Mouse (Mus musculus) hindbrain, postnatal 0 days (tissue): ENCODE results near the gene Rin2. TPM values are rescaled to one million over a fixed set of nuclear protein-coding genes. Genes with fewer than 3 reads are reported as not detected.

Source experiments
- ATAC-seq: fragments of 200-750 bp; cut with Nextera tagmentation; 2 replicates; pipeline ENCODE4 v1.8.0; 2017; ENCODE audit warnings: mild to moderate bottlenecking, moderate TSS enrichment, moderate library complexity
- DNase-seq: peaks from one replicate; pipeline ENCODE4 v3.0.0-alpha.2; 2015; ENCODE audit warnings: low spot score
- H3K27ac ChIP-seq: fragments of 300-500 bp; sonication (generic); 2 replicates; pipeline ENCODE4 v1.5.1; 2014; ENCODE audit warnings: mild to moderate bottlenecking
- H3K27me3 ChIP-seq: fragments of 300-500 bp; sonication (generic); 2 replicates; pipeline ENCODE4 v1.6.1; 2014; ENCODE audit warnings: low read length, mixed read lengths; ENCODE audit not compliant: insufficient read depth
- H3K36me3 ChIP-seq: fragments of 300-500 bp; sonication (generic); 2 replicates; pipeline ENCODE4 v1.6.1; 2014; ENCODE audit warnings: low read length, mixed read lengths; ENCODE audit not compliant: insufficient read depth
- H3K4me1 ChIP-seq: fragments of 300-500 bp; sonication (generic); 2 replicates; pipeline ENCODE4 v1.6.1; 2014; ENCODE audit warnings: antibody characterized with exemption, low read length, mixed read lengths; ENCODE audit not compliant: insufficient read depth
- H3K4me2 ChIP-seq: fragments of 300-500 bp; sonication (generic); 2 replicates; pipeline ENCODE4 v1.6.1; 2014; ENCODE audit warnings: low read depth, mild to moderate bottlenecking, low read length, moderate library complexity, mixed read lengths
- H3K4me3 ChIP-seq: fragments of 300-500 bp; sonication (generic); 2 replicates; pipeline ENCODE4 v1.5.1; 2014; ENCODE audit warnings: low read length
- H3K9ac ChIP-seq: fragments of 300-500 bp; sonication (generic); replicated peaks from 2 replicates; pipeline ENCODE4 v1.6.1; 2014; ENCODE audit warnings: mild to moderate bottlenecking, low read length, moderate library complexity, mixed read lengths
- H3K9me3 ChIP-seq: fragments of 300-500 bp; sonication (generic); 2 replicates; pipeline ENCODE4 v1.6.1; 2016; ENCODE audit warnings: low read length, mixed read lengths
- CTCF ChIP-seq: IDR thresholded peaks from 2 replicates; pipeline ENCODE4 v1.5.1; 2016; ENCODE audit warnings: antibody characterized with exemption, control low read depth, low read depth
- WGBS: fragments of 180-500 bp; shearing (Covaris S2); extraction: QIAGEN DNeasy Blood & Tissue Kit; methylation state at CpG from one replicate; pipeline ENCODE4 v1.1.7; 2014; 5-methylcytosine and 5-hydroxymethylcytosine counted together
- polyA plus RNA-seq: library from polyadenylated mRNA; unstranded; fragments of >200 nt; fragmentation: Nextera tagmentation; extraction: Ambion mirVana; gene quantifications from 2 replicates; pipeline ENCODE4 v1.2.1, GENCODE M21; 2015
- total RNA-seq: library from RNA; depleted of rRNA; stranded (reverse); fragments of >200 nt; gene quantifications from 2 replicates; pipeline ENCODE4 v1.2.3, GENCODE M21; 2014

Gene Rin2
- total and polyA plus RNA-seq, 2 experiments from 2014 or later, result 9.4 to 11.7 TPM

- no peaks in the 10 kb centered on the region for H3K27me3 ChIP-seq
Observed at GRCm38 (mm10) chr2:145822013-145822782, 147.2 kb downstream of the Rin2 start.

GRCm38 (mm10) chr2:145822783-145823729 lies 148.0 kb downstream of the Rin2 start:
- no peaks in the 10 kb centered on the region for H3K36me3 ChIP-seq
- no peaks in the 10 kb centered on the region for H3K27me3 ChIP-seq
- H3K27ac ChIP-seq, result no peak overlapping the region
- H3K9ac ChIP-seq, result no peak overlapping the region
- ATAC-seq (no peak), DNase-seq (no peak)
- 0 out of 2 replicates have a peak overlapping the region, but pooled peaks have one; percentile 10 for H3K4me2 ChIP-seq
- no peaks in the 10 kb centered on the region for H3K4me1 ChIP-seq
- 84% methylated on average over 3 of the region's 3 CpGs for WGBS
- TF ChIP-seq CTCF, result no peak
- no peak overlapping the region for H3K4me3 ChIP-seq
- H3K9me3 ChIP-seq, result no peaks in the 10 kb centered on the region

More at GRCm38 (mm10) chr2:145822013-145822782, 147.2 kb downstream of the Rin2 start:
- ATAC-seq (no peak), DNase-seq (no peak)
- 79% methylated on average over 15 of the region's 15 CpGs for WGBS
- no peak for TF ChIP-seq CTCF
- Histone ChIP-seq H3K4me2 (0 out of 2 replicates have a peak overlapping the region, but pooled peaks have one; percentile 10), H3K4me1 (no peaks in the 10 kb centered on the region), H3K9me3 (no peaks in the 10 kb centered on the region), H3K4me3 (no peak overlapping the region), H3K9ac (no peak overlapping the region), H3K36me3 (no peaks in the 10 kb centered on the region), H3K27ac (no peak overlapping the region)

- Histone ChIP-seq H3K4me1 (no peaks in the 10 kb centered on the region), H3K4me3 (no peak overlapping the region), H3K4me2 (no peak overlapping the region), H3K9me3 (no peaks in the 10 kb centered on the region), H3K36me3 (no peaks in the 10 kb centered on the region), H3K27me3 (no peaks in the 10 kb centered on the region), H3K27ac (no peak overlapping the region), H3K9ac (no peak overlapping the region)
- TF ChIP-seq CTCF, result no peak
- DNase-seq (no peak), ATAC-seq (no peak)
- 89% methylated on average over 3 of the region's 3 CpGs for WGBS
Observed at GRCm38 (mm10) chr2:145824749-145825148, 149.7 kb downstream of the Rin2 start.

- H3K9me3 ChIP-seq, result no peaks in the 10 kb centered on the region
- no peak for TF ChIP-seq CTCF
- ATAC-seq, result no peak
Observed at GRCm38 (mm10) chr2:145825221-145825620, 150.2 kb downstream of the Rin2 start.

GRCm38 (mm10) chr2:145827930-145828329 lies 152.9 kb downstream of the Rin2 start:
- Histone ChIP-seq H3K9ac (no peak overlapping the region), H3K27me3 (no peaks in the 10 kb centered on the region), H3K36me3 (no peaks in the 10 kb centered on the region), H3K4me1 (peaks cover 11% of the 10 kb centered on the region; the same call in 1 of the 2 replicates), H3K4me3 (no peak overlapping the region), H3K4me2 (no peak overlapping the region), H3K27ac (no peak overlapping the region), H3K9me3 (no peaks in the 10 kb centered on the region)
- WGBS, result 75% methylated on average over 2 of the region's 2 CpGs
- DNase-seq (no peak), ATAC-seq (no peak)
- TF ChIP-seq CTCF, result no peak

More at GRCm38 (mm10) chr2:145825221-145825620, 150.2 kb downstream of the Rin2 start:
- no peak overlapping the region for H3K4me2 ChIP-seq
- 98% methylated on average over 10 of the region's 10 CpGs for WGBS
- H3K9ac ChIP-seq, result no peak overlapping the region
- no peak overlapping the region for H3K27ac ChIP-seq
- no peaks in the 10 kb centered on the region for H3K36me3 ChIP-seq
- DNase-seq, result no peak
- no peaks in the 10 kb centered on the region for H3K4me1 ChIP-seq
- no peaks in the 10 kb centered on the region for H3K27me3 ChIP-seq
- H3K4me3 ChIP-seq, result no peak overlapping the region

- H3K4me3 ChIP-seq, result no peak overlapping the region
- H3K36me3 ChIP-seq, result no peaks in the 10 kb centered on the region
- H3K4me1 ChIP-seq, result peaks cover 11% of the 10 kb centered on the region; the same call in 1 of the 2 replicates
- 90% methylated on average over 3 of the region's 3 CpGs for WGBS
- no peak overlapping the region for H3K27ac ChIP-seq
- DNase-seq, result no peak
- no peaks in the 10 kb centered on the region for H3K9me3 ChIP-seq
- TF ChIP-seq CTCF, result no peak
- no peaks in the 10 kb centered on the region for H3K27me3 ChIP-seq
- no peak overlapping the region for H3K9ac ChIP-seq
- H3K4me2 ChIP-seq, result no peak overlapping the region
- ATAC-seq, result no peak
Observed at GRCm38 (mm10) chr2:145828603-145829002, 153.6 kb downstream of the Rin2 start.
